Mouse (Mus musculus): Measurements from ENCODE around the gene Spry2.

GRCm38 (mm10) chr14:105899116-105899515 lies 2.5 kb upstream of the Spry2 start:
- TF ChIP-seq CTCF (IDR thresholded peaks at IDR 0.05; ENCODE audit: low read depth) (no peak), EP300 (IDR thresholded peaks at IDR 0.05; ENCODE audit: low read depth) (no peak)

All from liver, embryonic 14.5 days (tissue).